Mouse (Mus musculus) adrenal gland, adult 18-20 months (tissue): ENCODE data around the gene Cx3cl1. TPM values are rescaled to one million over a fixed set of nuclear protein-coding genes. Genes with fewer than 3 reads are reported as not detected.
A peak's percentile ranks its signal among the peaks of the same experiment; 100 is the strongest.

Experiments
- DNase-seq, 2 experiments: peaks; one replicate each; pipeline ENCODE4 v3.0.0; 2021 to 2022; ENCODE audit warnings: low spot score in 2 of 2
- total RNA-seq, 2 experiments: library from RNA; stranded (reverse); gene quantifications; 1 replicate in 1 of 2; 2 replicates in 1 of 2; pipeline ENCODE4 v1.2.3; 2021

Gene Cx3cl1
- total RNA-seq, 2 experiments from 2014 or later: 31.3 to 35.4 TPM

- DNase-seq: no peak
Observed at GRCm38 (mm10) chr8:94773048-94773447, 1.2 kb downstream of the Cx3cl1 start.

DNA sequence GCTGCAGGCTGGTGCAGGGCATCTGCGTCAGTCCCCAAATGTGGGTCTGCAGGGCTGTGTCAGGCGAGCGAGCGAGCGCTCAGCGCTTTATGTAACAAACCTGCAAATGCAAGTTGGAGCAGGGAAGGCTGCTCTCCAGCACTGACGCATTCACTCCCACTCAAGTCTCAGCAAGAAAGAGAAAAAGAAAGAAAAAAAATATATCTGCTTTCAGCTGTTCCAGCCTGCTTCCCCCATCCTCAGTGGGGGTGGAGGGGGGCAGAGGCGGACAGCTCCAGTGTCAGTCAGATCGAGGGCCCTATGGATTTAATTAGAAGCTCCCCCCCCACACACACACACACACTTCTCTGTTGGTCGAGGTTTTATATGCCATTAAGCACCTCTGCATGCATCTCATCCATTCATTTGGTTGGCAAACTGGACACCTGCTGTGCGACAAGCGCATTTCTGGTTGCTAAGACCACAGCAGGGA, 1.9 kb downstream of the Cx3cl1 start:
- no peak for DNase-seq

DNA sequence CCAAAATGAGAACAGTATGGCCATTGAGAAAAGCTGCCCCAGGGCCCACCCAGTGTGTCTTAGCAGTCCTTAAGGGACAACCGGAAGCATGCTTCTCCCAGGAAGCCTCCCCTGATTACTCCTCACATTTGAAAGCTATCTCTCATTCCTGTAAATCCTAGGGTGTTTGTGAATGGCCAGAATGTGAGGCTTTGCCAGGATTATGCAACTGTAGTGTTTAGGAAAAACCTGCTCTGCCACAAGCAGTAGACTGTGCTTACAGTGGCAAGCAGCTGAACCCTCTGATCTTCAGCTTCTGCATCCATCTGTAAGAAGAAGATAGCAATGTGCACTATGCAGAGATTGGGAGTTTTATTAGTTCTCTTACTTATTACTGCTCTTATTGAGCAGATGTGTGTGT, 2.8 kb downstream of the Cx3cl1 start:
- no peak for DNase-seq

- no peak for DNase-seq
Observed at GRCm38 (mm10) chr8:94776346-94776745, 4.5 kb downstream of the Cx3cl1 start.

DNA sequence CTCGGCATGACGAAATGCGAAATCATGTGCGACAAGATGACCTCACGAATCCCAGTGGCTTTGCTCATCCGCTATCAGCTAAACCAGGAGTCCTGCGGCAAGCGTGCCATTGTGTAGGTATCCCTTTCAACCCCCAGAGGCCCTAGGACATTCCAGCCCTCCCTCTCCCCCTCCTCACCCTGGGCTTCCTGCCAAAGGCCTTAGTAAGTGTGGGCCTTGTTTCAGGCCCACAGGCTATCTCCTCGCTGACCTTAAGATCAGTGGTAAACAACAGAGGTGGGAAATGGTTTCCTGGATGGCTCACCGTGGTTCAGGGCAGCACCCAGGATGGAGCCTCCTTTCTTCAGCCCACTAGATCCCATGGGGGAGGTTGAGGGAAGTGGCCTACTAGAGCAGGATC, 6.2 kb downstream of the Cx3cl1 start:
- no peak for DNase-seq

DNA sequence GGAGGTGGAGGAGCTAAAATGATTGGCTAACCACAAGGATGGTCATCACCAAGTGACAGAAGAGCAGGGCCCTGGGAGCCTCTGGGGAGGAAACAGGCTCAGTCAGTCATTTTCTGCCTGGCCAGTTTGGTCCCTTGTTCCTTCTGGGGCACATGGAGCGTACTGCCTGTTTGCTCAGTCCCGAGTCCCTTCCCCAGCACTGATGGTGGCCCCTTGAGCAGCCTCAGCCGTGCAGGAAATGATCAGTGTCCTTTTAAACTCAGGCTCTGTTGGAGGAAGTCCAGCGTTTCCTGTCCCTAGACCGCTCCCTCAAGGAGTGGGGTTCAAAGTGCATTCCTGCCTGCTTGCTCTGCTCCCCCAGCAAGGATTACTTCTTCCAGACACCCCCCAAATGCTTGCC, 6.7 kb downstream of the Cx3cl1 start:
- DNase-seq: no peak

- DNase-seq: no peak
Observed at GRCm38 (mm10) chr8:94778895-94779533, 7.2 kb downstream of the Cx3cl1 start.

GRCm38 (mm10) chr8:94779534-94780294, 7.9 kb downstream of the Cx3cl1 start:
- DNase-seq: no peak

- no peak for DNase-seq
Observed at GRCm38 (mm10) chr8:94780491-94781154, 8.8 kb downstream of the Cx3cl1 start.

DNA sequence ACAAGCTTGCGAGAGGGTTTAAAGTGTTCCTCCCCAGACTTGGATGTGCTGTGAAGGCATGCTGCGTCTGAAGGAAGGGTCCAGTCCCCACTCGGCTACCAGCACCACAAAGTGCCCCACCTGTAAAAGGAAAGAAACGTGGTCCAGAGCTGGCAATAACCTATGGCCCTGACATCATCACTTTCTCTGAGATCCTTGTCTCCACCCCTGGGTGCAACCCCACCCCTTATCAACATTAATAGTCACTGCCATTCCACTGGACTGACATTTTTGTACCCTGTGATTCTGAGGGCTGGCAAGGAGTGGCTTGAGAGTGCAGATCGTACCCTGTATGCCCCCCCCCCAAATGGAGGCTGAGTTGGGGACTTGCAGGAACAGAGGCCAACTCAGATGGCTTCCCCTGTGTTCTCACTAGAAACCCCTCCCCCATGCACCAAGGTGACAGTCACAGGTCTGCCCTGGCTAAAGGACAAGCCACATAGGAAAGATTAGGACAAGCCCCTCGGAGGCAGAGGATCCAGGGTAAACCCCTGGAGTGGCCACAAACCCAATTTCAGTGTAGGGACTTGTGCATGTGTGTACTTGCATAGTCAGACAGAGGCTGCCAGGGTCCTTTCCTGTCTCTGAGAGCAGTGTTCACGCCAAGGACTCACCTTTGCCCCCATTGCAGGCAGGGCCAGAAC, 9.5 kb downstream of the Cx3cl1 start:
- no peak for DNase-seq

DNA sequence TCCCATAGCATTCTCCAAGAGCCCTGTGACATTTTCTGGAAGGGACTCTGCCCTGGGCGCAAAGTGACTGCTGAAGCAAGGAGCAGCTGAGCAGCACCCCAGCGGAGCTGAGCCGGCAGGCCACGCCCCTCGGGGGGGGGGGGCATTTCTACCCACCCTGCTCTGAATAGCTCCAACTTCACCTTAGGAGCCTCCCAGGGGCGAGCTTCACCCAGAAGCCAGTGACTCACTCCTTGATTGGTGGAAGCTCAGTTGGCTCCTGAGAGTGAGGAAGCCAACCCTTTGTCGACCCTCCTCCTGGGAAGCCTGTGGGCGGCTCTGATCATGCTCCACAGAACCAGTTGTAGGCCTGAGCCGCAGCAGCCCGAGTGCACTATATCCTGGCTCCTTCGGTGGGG, 10.0 kb downstream of the Cx3cl1 start:
- no peak for DNase-seq

DNA sequence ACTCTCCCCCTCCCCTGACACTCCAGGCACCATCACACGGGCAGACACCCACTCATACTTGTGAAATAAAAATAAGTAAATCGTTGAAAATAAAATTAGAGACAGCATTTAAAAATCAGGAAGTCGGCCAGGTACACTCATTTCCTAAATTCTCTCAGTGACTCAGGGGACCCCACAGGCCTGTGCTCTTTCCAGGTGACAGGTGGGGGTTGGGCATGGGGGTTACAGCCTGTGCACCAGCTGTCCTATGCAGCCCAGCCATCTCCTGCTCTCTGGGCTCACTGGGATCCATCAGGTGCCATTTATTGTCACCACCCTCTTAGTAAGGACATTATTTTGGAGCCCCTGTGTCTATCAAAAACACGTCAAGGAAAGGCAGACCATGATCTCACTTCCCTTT, 12.1 kb downstream of the Cx3cl1 start:
- no peak for DNase-seq

GRCm38 (mm10) chr8:94785247-94785985, 13.6 kb downstream of the Cx3cl1 start:
- DNase-seq: peak in 1 of 2 experiments; percentile 26

- no peak for DNase-seq
Observed at GRCm38 (mm10) chr8:94785995-94786595, 14.3 kb downstream of the Cx3cl1 start.

DNA sequence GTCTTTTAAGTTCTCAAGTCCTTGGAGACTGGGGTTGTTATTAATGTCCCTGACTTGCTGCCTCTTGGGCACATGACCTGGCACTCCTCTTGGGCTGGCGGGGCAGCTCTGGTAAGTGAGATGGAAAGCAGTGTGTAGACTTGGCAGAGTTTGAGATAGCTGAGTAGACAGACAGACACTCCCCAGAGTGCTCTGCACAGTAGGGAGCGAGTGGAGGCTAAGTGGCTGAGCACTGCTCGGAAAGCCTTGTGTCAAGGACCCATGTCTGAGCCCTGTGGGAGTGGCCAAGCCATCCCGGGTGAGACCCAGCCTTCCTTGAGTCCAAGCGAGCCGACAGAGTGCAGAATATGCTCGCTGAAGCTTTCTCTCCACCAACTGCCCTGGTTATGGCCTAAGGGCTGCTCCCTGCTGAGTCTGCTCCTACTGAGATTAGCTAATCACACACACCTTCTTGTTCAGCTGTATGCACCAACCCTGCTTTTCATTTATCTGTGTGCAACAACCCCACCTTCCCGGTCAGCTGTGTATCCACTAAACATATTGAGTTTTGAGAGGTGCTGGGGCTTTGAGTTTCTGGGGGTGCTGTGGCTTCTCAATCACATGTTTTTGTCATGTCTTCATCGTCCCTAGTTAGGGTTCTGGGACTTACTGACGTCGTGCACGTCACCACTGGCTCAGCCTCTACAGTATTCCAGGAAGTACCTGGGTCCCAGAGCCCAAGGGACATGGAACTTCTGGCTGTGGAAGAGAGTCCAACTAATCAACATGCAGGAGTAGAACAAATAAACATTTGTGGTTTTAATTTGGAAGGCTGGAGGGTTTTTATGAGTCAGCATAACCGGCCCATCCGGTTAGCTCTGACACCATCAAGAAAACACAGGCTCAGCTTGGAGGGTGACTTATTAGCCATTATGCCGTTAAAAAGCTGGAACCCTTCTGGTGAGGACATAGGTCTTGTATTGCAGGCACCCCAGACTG, 16.0 kb downstream of the Cx3cl1 start:
- DNase-seq: peak in 1 of 2 experiments; percentile 33

- DNase-seq: no peak
Observed at GRCm38 (mm10) chr8:94789256-94789955, 17.6 kb downstream of the Cx3cl1 start.

DNA sequence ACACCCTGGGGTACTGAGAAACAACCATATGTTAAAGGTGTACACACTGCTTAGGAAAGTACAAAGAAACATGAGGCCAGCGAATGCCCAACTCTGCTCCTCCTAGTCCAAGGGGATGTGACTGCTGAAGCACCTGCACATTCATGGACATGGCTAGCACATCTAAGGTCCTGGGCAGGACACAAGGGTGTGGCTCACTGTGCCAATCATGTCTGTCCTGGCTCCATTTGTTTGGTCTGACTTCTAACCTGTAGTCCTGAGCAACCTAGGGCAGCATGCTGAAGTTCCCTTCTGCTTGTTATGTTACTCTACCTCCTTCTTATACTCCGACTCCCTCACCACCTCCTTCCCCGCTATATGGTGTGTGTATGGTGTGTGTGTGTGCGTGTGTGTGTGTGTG, 22.6 kb downstream of the Cx3cl1 start:
- DNase-seq: no peak

- no peak for DNase-seq
Observed at GRCm38 (mm10) chr8:94794782-94795181, 23.0 kb downstream of the Cx3cl1 start.
